Mouse (Mus musculus): ENCODE measurements around the gene Tmem63c. TPM values are rescaled to one million over a fixed set of nuclear protein-coding genes. Genes with fewer than 3 reads are reported as not detected.

Tmem63c gene
- polyA plus RNA-seq, 1 experiment from 2014 or later: not detected

DNA sequence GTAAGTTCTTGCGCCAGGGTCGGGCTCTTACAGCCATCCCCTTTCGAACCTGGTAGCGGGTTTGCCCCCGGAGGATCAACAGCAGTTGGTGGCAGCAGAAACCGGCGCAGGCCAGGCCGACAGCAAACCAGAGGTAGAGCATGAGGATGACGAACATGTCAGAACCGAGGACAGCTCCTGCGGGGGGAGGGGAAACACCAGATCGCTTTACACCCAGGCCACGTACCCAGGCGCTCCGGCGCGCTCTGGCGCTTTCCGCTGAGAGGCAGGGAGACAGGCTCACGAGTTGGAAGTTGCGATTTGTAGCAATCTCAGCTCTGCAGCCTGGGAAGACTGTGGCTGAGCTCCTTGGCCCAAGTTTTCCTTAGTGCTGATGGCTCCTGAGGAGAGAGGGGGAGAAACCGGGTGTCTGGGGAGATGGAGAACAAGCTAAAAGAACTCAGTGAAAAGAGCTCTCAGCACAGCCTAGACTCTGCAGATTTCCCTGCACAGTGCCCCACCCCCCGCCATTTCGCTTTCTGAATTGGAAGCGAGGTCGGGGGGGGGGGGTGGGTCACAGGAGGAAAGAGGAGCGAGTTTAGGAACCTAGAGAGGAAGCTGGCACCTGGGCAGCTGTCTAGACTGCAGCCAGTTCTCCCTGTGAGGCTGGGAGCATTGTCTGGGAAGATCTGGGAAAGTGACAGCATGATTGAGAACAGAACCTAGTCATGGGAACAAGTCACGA, 37.5 kb upstream of the Tmem63c start:
- Histone ChIP-seq H3K36me3 (ENCODE audit: control insufficient read depth, insufficient read depth) (no peaks in the 10 kb centered on the region), H3K9ac (ENCODE audit: low read length) (no peak overlapping the region), H3K27ac (ENCODE audit: low read length) (no peak overlapping the region), H3K4me1 (ENCODE audit: control insufficient read depth, insufficient read depth, low read length) (peaks cover 3% of the 10 kb centered on the region; the same call in 1 of the 2 replicates), H3K4me3 (ENCODE audit: low read length) (no peak overlapping the region), H3K4me2 (ENCODE audit: low read depth, low read length) (no peak overlapping the region), H3K27me3 (ENCODE audit: control insufficient read depth, insufficient read depth, low read length) (peaks cover 74% of the 10 kb centered on the region), H3K9me3 (replicated peaks; ENCODE audit: control insufficient read depth, low read length) (no peaks in the 10 kb centered on the region)
- peak; percentile 75; the same call in 1 of the 2 replicates for ATAC-seq (replicated peaks; ENCODE audit: extremely low read depth, insufficient read depth, low FRiP score)
- WGBS: 5% methylated on average over 28 of the region's 28 CpGs

DNA sequence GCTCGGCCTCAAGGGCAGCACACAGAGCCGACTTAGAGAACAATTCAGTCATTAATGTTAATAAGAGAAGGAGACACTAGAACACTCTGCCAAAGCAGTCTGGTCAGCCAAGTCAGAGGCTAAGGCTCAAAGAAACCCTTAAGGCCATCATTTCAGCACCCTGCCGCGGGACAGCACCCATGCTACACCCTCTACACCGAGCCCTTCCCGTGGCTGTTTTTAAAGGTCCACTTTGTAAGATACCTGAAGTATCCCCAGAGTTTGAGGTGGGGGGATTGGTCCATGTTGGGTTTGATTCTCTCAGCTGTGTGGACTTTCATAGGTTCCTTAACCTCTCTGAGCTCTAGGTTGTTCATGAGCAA, 37.0 kb upstream of the Tmem63c start:
- Histone ChIP-seq H3K27ac (ENCODE audit: low read length) (no peak overlapping the region), H3K4me2 (ENCODE audit: low read depth, low read length) (no peak overlapping the region), H3K9ac (ENCODE audit: low read length) (no peak overlapping the region), H3K4me1 (ENCODE audit: control insufficient read depth, insufficient read depth, low read length) (peaks cover 3% of the 10 kb centered on the region; the same call in 1 of the 2 replicates), H3K36me3 (ENCODE audit: control insufficient read depth, insufficient read depth) (no peaks in the 10 kb centered on the region), H3K4me3 (ENCODE audit: low read length) (no peak overlapping the region), H3K9me3 (replicated peaks; ENCODE audit: control insufficient read depth, low read length) (no peaks in the 10 kb centered on the region), H3K27me3 (ENCODE audit: control insufficient read depth, insufficient read depth, low read length) (peaks cover 76% of the 10 kb centered on the region)
- no peak for ATAC-seq (replicated peaks; ENCODE audit: extremely low read depth, insufficient read depth, low FRiP score)
- 8% methylated on average over 6 of the region's 6 CpGs for WGBS

DNA sequence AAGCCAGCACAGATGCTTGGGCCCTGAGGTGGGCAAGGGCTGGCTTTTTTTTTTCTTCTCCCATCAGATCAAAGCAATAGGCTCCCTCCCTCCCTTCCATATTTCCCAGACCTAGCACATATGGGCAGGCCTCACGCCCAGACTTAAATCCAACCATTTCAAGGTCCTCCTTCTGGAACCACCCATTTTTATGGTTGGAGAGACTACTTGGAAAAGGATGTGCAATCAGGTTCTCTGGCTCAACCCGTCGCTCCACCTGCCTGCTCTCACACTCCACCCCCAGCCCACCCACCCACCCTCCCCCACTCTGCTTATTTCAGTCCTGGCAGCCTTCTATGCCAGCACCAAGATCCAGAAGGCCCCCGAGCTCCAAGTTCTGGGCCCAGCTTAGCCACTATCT, 34.6 kb upstream of the Tmem63c start:
- H3K9me3 ChIP-seq (replicated peaks; ENCODE audit: control insufficient read depth, low read length): no peaks in the 10 kb centered on the region
- H3K36me3 ChIP-seq (ENCODE audit: control insufficient read depth, insufficient read depth): no peaks in the 10 kb centered on the region
- peaks cover 85% of the 10 kb centered on the region for H3K27me3 ChIP-seq (ENCODE audit: control insufficient read depth, insufficient read depth, low read length)
- no peak overlapping the region for H3K4me2 ChIP-seq (ENCODE audit: low read depth, low read length)
- no peak overlapping the region for H3K4me3 ChIP-seq (ENCODE audit: low read length)
- H3K27ac ChIP-seq (ENCODE audit: low read length): no peak overlapping the region
- 58% methylated on average over 4 of the region's 4 CpGs for WGBS
- no peak for ATAC-seq (replicated peaks; ENCODE audit: extremely low read depth, insufficient read depth, low FRiP score)
- H3K4me1 ChIP-seq (ENCODE audit: control insufficient read depth, insufficient read depth, low read length): peaks cover 10% of the 10 kb centered on the region
- H3K9ac ChIP-seq (ENCODE audit: low read length): no peak overlapping the region

DNA sequence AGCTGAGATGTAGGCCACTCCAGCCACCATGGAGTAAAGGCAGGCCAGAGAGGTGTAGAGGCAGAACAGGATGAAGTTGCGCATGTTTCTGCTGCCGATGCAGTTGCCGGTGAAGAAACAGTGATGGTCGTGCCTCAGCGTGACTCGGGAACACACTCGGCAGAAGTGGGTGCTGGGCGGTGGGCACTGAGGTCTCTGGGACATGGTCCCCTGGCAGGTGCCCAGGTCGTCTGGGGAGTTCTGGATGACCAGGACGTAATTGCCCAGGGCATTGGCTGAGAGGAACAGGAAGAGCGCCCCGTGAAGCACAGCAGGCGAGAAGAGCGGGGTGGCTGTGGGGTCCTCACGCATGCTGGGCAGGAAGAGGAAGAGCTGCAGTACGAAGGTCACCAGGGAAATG, 32.9 kb upstream of the Tmem63c start:
- Histone ChIP-seq H3K4me3 (ENCODE audit: low read length) (no peak overlapping the region), H3K27ac (ENCODE audit: low read length) (no peak overlapping the region), H3K4me2 (ENCODE audit: low read depth, low read length) (no peak overlapping the region), H3K27me3 (ENCODE audit: control insufficient read depth, insufficient read depth, low read length) (peaks cover 78% of the 10 kb centered on the region), H3K36me3 (ENCODE audit: control insufficient read depth, insufficient read depth) (no peaks in the 10 kb centered on the region), H3K9ac (ENCODE audit: low read length) (no peak overlapping the region), H3K4me1 (ENCODE audit: control insufficient read depth, insufficient read depth, low read length) (peaks cover 10% of the 10 kb centered on the region), H3K9me3 (replicated peaks; ENCODE audit: control insufficient read depth, low read length) (no peaks in the 10 kb centered on the region)
- 36% methylated on average over 16 of the region's 16 CpGs for WGBS
- no peak for ATAC-seq (replicated peaks; ENCODE audit: extremely low read depth, insufficient read depth, low FRiP score)

DNA sequence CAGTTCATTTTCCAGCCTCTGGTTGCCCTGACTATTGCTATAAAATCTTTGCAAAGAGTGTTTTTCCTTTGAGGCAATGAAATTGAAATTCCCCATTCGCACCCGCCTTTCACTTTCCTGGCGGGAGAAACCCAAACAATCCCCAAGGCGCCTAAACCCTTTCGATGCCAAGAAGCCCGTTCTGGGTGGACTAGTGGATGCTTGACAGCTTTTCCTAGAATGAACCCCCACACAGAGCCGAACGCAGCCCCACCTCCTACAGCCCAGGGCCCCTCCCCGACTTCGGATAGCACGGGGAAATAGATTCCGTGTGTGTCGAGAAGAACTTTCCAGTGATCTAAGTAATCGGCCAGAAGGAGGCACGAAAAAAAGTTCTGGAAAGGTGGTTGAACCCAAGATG, 31.8 kb upstream of the Tmem63c start:
- peaks cover 68% of the 10 kb centered on the region for H3K27me3 ChIP-seq (ENCODE audit: control insufficient read depth, insufficient read depth, low read length)
- H3K4me2 ChIP-seq (ENCODE audit: low read depth, low read length): no peak overlapping the region
- H3K9me3 ChIP-seq (replicated peaks; ENCODE audit: control insufficient read depth, low read length): no peaks in the 10 kb centered on the region
- WGBS: 10% methylated on average over 15 of the region's 15 CpGs
- H3K9ac ChIP-seq (ENCODE audit: low read length): no peak overlapping the region
- ATAC-seq (replicated peaks; ENCODE audit: extremely low read depth, insufficient read depth, low FRiP score): no peak
- no peaks in the 10 kb centered on the region for H3K36me3 ChIP-seq (ENCODE audit: control insufficient read depth, insufficient read depth)
- H3K4me3 ChIP-seq (ENCODE audit: low read length): no peak overlapping the region
- H3K4me1 ChIP-seq (ENCODE audit: control insufficient read depth, insufficient read depth, low read length): peaks cover 7% of the 10 kb centered on the region
- no peak overlapping the region for H3K27ac ChIP-seq (ENCODE audit: low read length)

DNA sequence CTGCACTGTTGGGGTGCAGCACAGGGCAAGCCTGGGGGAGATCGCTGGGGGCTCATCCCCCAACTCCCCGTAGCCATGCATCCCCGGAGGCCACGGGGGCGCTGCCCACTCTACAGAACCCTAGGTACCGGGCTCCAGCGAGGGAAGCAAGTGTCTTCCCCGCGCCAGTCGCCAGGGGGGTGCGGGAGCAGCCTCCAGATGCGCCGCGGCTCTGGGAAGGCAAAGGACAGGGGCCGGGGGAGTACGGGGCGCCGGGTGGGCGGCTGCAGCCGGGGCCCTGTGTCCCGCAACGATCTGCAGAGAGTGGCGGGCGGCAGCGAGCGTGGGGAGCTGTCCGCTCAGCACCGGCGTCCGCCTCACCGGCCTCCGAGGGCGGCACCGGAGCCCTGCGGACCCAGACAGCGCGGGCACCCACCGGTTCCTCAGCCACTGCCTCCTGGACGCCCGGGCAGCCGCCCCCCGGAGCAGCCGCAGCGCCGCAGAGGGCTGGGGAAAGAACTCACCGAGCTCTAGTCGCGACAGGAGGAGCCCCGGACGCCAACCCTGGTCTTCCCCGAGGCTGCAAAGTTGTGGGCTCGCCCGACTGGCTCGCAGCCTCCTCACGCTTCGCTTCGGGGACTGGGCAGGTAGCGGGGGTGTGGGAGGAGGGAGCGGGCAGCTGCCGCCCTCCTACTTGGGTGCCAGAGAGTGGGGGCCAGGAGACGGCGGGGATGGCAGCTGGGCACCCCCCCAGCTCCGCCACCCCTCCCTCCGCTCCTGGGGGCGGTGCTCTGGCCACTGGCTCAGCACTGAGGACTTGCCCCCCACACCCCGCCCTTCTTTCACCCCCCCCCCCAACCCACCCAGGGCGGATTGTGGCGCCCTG, 31.0 kb upstream of the Tmem63c start, which contains the start of gene Zdhhc22:
Gene Zdhhc22 (minus strand): TSS at position 541 of the 865 bp plus-strand sequence.
- Histone ChIP-seq H3K36me3 (ENCODE audit: control insufficient read depth, insufficient read depth) (no peaks in the 10 kb centered on the region), H3K4me1 (ENCODE audit: control insufficient read depth, insufficient read depth, low read length) (peaks cover 7% of the 10 kb centered on the region), H3K4me2 (ENCODE audit: low read depth, low read length) (peak within 1 kb of the TSS; percentile 44), H3K9ac (ENCODE audit: low read length) (no peak within 1 kb of the TSS), H3K27me3 (ENCODE audit: control insufficient read depth, insufficient read depth, low read length) (peaks cover 60% of the 10 kb centered on the region), H3K9me3 (replicated peaks; ENCODE audit: control insufficient read depth, low read length) (no peaks in the 10 kb centered on the region), H3K4me3 (ENCODE audit: low read length) (peak within 1 kb of the TSS; percentile 21), H3K27ac (ENCODE audit: low read length) (no peak within 1 kb of the TSS)
- ATAC-seq (replicated peaks; ENCODE audit: extremely low read depth, insufficient read depth, low FRiP score): 0 out of 2 replicates have a peak, but pooled peaks have one; percentile 33
- WGBS: 2% methylated on average over 67 of the region's 68 CpGs

DNA sequence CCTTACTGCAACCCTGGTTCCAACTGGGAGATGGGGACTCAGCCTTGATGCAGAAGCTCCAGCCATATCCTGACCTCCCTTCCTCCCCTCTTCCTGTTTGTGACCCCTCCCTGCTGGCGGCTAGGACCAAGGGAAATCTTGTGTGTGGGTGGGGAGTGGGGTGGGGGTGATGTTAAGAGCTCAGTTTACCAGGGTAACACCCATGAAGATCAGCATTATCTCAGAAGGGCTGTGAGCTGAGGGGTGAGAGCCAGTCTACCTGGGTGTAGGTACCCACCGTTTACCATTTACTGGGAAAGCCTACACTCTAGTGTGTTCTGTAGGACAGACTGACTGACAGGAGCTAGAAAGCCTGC, 30.4 kb upstream of the Tmem63c start:
- H3K36me3 ChIP-seq (ENCODE audit: control insufficient read depth, insufficient read depth): no peaks in the 10 kb centered on the region
- H3K4me2 ChIP-seq (ENCODE audit: low read depth, low read length): no peak overlapping the region
- peaks cover 56% of the 10 kb centered on the region for H3K27me3 ChIP-seq (ENCODE audit: control insufficient read depth, insufficient read depth, low read length)
- H3K4me1 ChIP-seq (ENCODE audit: control insufficient read depth, insufficient read depth, low read length): peaks cover 7% of the 10 kb centered on the region
- H3K9me3 ChIP-seq (replicated peaks; ENCODE audit: control insufficient read depth, low read length): no peaks in the 10 kb centered on the region
- no peak overlapping the region for H3K4me3 ChIP-seq (ENCODE audit: low read length)
- H3K27ac ChIP-seq (ENCODE audit: low read length): no peak overlapping the region
- no peak for ATAC-seq (replicated peaks; ENCODE audit: extremely low read depth, insufficient read depth, low FRiP score)
- WGBS: 28% methylated on average over 2 of the region's 2 CpGs
- no peak overlapping the region for H3K9ac ChIP-seq (ENCODE audit: low read length)

DNA sequence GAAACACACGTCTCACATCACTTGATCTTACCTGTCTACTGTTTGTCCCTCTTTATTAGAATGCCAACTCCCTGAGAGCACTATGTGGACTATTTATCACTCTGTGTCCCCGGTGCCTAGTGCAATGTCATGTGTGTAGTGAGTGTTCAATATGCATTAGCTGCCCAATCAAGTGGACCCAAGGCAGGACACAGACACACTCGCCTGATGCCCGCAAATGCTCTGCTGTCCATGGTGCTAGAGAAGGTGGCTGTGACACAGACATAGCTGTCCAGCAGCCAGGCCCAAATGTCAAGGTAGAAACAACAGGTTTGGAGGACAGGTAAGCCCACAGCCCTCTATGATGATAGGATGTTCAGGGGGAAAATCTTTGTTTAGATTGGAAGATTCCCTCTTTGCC, 27.0 kb upstream of the Tmem63c start:
- peaks cover 9% of the 10 kb centered on the region for H3K4me1 ChIP-seq (ENCODE audit: control insufficient read depth, insufficient read depth, low read length)
- H3K27ac ChIP-seq (ENCODE audit: low read length): no peak overlapping the region
- H3K36me3 ChIP-seq (ENCODE audit: control insufficient read depth, insufficient read depth): no peaks in the 10 kb centered on the region
- H3K4me2 ChIP-seq (ENCODE audit: low read depth, low read length): no peak overlapping the region
- H3K9ac ChIP-seq (ENCODE audit: low read length): no peak overlapping the region
- H3K9me3 ChIP-seq (replicated peaks; ENCODE audit: control insufficient read depth, low read length): 0 out of 2 replicates have a peak, but pooled peaks cover 2% of the 10 kb centered on the region
- peaks cover 30% of the 10 kb centered on the region for H3K27me3 ChIP-seq (ENCODE audit: control insufficient read depth, insufficient read depth, low read length)
- no peak for ATAC-seq (replicated peaks; ENCODE audit: extremely low read depth, insufficient read depth, low FRiP score)
- no peak overlapping the region for H3K4me3 ChIP-seq (ENCODE audit: low read length)
- 32% methylated on average over 4 of the region's 4 CpGs for WGBS

DNA sequence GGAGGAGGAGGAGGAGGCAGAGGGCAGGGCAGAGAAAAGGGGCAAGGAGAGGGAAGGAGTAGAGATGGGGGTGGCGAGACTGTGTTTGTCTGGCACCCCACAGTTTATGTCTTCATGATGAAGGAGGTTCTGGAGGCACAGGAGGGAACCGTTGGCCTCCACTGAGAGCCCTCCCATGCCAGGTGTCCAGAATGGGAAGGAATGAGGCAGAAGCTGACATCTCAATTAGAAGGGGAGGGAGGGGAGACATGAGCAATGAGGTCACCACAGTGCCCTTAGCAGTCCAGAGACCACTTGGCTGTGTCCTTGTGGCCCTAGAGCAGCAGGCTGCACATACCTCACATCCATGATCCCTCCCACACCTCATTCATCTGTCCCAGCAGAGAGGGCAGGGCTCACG, 26.4 kb upstream of the Tmem63c start:
- ATAC-seq (replicated peaks; ENCODE audit: extremely low read depth, insufficient read depth, low FRiP score): no peak
- H3K4me1 ChIP-seq (ENCODE audit: control insufficient read depth, insufficient read depth, low read length): peaks cover 12% of the 10 kb centered on the region
- H3K4me2 ChIP-seq (ENCODE audit: low read depth, low read length): no peak overlapping the region
- 0 out of 2 replicates have a peak, but pooled peaks cover 2% of the 10 kb centered on the region for H3K9me3 ChIP-seq (replicated peaks; ENCODE audit: control insufficient read depth, low read length)
- peaks cover 24% of the 10 kb centered on the region for H3K27me3 ChIP-seq (ENCODE audit: control insufficient read depth, insufficient read depth, low read length)
- no peak overlapping the region for H3K27ac ChIP-seq (ENCODE audit: low read length)
- WGBS: 62% methylated on average over 3 of the region's 3 CpGs
- no peak overlapping the region for H3K4me3 ChIP-seq (ENCODE audit: low read length)
- no peaks in the 10 kb centered on the region for H3K36me3 ChIP-seq (ENCODE audit: control insufficient read depth, insufficient read depth)
- H3K9ac ChIP-seq (ENCODE audit: low read length): no peak overlapping the region
